Mouse (Mus musculus) kidney, postnatal 10 days (tissue): ENCODE data around the gene Clec3a.

Experiments
- DNase-seq: peaks from one replicate; pipeline ENCODE4 v3.0.0; 2021; ENCODE audit warnings: mixed read lengths

Gene Clec3a

DNA sequence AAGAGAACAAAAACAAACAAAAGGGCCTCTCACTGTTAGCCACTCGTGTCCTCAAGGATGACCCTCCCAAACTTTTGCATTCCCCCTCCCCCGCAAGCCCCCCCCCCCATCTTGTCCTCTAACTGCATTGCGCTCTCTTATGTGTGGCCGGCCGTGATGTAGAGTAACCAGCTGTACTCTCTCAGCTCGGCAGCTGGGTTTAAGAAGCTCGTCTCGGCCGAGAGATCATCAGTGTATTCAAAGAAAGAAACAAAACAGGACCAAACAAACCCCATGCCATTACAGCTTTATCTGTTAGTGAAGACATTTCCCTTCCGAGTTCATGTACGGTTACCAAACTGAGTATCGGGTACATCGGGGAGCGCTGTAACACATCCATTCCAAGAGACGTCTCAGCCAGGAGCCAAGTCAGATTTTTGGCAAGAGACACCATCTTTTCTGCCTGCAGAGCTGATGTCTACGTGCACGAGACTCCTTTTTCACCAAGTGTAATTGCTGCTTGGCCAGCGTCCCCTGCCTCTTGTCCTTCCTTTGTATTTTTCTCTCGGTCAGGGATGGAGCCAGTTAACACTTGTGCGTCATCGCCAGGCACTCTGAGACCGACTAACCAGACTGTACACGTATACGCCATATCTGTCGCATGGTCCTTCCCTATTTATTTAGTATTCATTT, 40.4 kb downstream of the Clec3a start:
- DNase-seq = peak; percentile 57

DNA sequence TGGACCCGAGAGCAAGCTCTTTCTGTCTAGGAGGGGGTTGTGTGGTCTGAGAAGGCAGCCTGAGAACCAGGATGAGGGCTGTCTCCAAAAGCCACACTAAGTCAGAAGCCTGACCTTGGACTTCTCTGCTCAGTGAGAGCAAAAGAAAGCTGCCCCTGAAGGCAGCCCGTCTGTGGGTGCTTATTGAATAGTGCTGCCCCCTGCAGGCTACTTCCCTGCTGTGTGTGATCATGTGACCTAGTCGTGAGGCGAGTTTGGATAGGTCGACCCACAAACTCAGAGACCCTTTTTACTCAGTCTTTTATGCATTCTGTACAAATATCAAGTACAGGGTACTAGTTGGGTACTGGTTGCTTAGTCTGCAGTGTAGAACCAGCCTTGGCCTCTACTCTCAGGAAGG, 42.7 kb downstream of the Clec3a start:
- DNase-seq = no peak

DNA sequence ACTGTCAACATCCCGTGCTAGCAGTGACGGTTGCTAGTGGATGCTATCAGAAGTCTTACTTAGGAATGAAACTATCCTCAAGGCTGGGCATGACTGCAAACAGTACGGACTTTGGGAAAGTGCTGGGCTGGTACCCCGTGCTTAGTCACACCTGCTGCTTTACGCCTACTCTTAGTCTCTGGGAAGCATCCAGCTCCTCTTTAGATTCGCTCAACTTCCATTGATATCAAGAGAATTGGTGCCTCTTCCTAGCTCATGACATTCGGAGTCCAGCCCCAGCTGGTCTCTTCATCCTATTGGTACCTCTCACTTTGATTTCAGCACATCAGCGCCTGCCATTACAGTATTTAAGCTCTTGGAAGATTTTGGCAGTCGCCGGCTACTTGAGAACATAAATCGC, 44.7 kb downstream of the Clec3a start:
- DNase-seq = no peak

DNA sequence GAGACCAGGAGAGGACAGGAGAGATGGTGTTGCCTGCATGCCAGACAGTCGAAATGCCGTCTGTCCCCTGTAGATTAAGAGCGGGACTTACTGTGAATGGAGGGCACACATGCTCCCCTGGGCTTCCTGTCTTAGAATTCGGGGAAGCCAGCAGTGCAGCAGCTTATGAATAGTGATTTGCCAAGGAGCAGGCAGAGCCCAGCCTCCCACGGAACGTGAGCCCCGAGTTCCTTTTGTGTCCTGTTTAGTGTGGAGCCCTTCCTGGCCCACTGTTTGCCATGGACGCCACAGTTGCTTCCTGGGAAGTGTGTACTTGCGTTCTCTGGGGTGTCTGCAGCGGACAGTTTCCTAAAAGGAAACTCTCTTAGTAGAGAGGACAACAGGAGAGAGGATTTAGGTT, 45.4 kb downstream of the Clec3a start:
- DNase-seq = peak; percentile 28

DNA sequence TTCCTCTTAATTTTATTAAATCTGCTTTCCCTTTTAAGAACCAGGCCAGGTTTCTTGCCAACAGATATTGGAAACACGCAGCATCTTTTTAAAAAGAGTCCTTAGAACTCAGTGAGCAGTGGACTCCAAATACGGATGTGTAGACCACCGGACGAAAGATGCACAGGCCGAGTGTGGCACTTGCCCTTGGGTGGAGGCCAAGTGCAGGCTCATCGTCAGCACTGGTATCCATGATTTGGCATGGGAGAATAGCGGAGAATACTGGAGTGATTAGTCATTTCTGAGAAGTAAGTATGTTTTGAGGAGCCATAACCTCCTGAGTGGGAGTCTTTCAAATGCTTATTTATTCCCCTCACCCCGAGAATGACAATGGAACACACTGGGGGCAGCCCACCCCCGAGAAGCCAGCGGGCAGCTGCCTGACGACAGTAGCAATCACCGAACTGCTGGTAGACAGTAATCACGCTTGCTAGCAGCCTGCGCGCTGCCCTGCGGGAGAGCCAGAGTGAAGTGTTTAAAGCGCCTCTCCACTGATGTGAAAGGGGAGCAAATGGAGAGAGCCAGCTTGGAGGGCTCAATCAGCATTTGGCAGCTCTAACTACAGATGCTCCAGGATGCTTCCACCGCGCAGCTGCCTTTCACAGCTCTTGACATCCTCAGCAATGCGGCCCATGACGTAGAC, 50.8 kb downstream of the Clec3a start:
- DNase-seq = no peak

DNA sequence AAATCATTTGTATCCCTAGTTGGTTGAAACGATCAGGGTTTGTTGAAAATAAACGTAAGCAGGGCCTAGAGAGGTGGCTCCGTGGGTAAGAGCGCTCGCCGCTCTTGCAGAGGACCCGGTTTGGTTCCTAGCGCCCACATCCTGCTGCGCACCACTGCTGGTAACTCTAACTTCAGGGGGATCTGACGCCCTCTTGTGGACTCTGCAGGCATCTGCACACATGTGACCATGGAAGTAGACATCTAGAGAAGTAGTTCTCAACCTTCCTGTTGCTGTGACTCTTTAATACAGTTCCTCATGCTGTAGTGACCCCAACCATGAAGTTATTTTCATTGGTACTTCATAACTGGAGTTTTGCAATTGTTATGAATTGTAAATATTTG, 51.3 kb downstream of the Clec3a start:
- no peak for DNase-seq

DNA sequence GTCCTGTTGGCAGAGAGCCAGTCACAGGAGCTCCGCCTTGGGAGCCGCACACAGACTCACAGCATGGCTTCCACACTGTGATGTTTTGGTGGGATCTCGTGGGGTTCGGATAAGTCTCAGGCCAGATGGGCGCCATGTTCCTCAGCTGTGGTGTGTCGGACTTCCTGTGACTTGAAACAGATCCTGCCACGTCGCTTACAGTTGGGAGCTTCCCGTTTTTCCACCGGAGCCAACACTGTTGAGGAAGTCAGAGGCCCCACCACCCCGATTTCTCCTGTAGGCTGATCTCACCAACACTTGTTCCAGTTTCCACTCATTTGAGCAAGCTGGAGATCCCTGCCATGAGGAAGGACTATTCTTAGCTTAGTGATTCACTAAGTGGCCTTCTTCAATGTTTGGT, 55.7 kb downstream of the Clec3a start:
- no peak for DNase-seq
